Mouse (Mus musculus): ENCODE data around the gene Gm28308. TPM values are rescaled to one million over a fixed set of nuclear protein-coding genes. Genes with fewer than 3 reads are reported as not detected.

Gm28308 gene
- polyA plus RNA-seq, 1 experiment from 2014 or later, result not detected

MicroRNAs encoded within 50 kb of the gene (microRNA counts, 519-probe panel; counts per million panel counts)
- not detected for microRNA mmu-miR-196b

Small RNA genes within 50 kb of the gene (microRNA-seq; reads per million reads assigned to microRNA genes)
- 41.3 reads per million, percentile 41 among the genes with 10 or more reads in this experiment for gene Mir196b

Other genes with a start within 250 kb of the Gm28308 start
- gene Skap2, start 200.8 kb downstream of the Gm28308 start, polyA plus RNA-seq (2014; fragmentation: Nextera tagmentation; extraction: Ambion mirVana), result 33.1 and 38.6 TPM in 2 replicates
- 2.6 and 3.0 TPM in 2 replicates for gene Hoxa1, start 55.0 kb downstream of the Gm28308 start, polyA plus RNA-seq (2014; fragmentation: Nextera tagmentation; extraction: Ambion mirVana)
- 27.6 and 35.1 TPM in 2 replicates for gene Hoxa2, start 48.5 kb downstream of the Gm28308 start, polyA plus RNA-seq (2014; fragmentation: Nextera tagmentation; extraction: Ambion mirVana)
- gene 5730596B20Rik, start 35.8 kb downstream of the Gm28308 start, polyA plus RNA-seq (2014; fragmentation: Nextera tagmentation; extraction: Ambion mirVana), result 4.1 and 5.0 TPM in 2 replicates
- gene Hoxa4, start 21.6 kb downstream of the Gm28308 start, polyA plus RNA-seq (2014; fragmentation: Nextera tagmentation; extraction: Ambion mirVana), result 19.7 and 22.5 TPM in 2 replicates
- 175 and 180 TPM in 2 replicates for gene Hoxa5, start 8.8 kb downstream of the Gm28308 start, polyA plus RNA-seq (2014; fragmentation: Nextera tagmentation; extraction: Ambion mirVana)
- gene Hoxa6, start 4.6 kb downstream of the Gm28308 start, polyA plus RNA-seq (2014; fragmentation: Nextera tagmentation; extraction: Ambion mirVana), result 25.4 and 29.8 TPM in 2 replicates
- gene Hoxa3, start within 50 bp of the Gm28308 start, polyA plus RNA-seq (2014; fragmentation: Nextera tagmentation; extraction: Ambion mirVana), result 21.7 and 24.9 TPM in 2 replicates
- 18.7 and 25.2 TPM in 2 replicates for gene Hoxa7, start 8.5 kb upstream of the Gm28308 start, polyA plus RNA-seq (2014; fragmentation: Nextera tagmentation; extraction: Ambion mirVana)
- 1.5 and 2.0 TPM in 2 replicates for gene Hoxa9, start 17.8 kb upstream of the Gm28308 start, polyA plus RNA-seq (2014; fragmentation: Nextera tagmentation; extraction: Ambion mirVana)
- 0.37 TPM in 1 of 2 replicates, not detected in the other for gene Hoxa10, start 27.5 kb upstream of the Gm28308 start, polyA plus RNA-seq (2014; fragmentation: Nextera tagmentation; extraction: Ambion mirVana)
- gene Hoxa11, start 32.5 kb upstream of the Gm28308 start, polyA plus RNA-seq (2014; fragmentation: Nextera tagmentation; extraction: Ambion mirVana), result not detected in 2 replicates
- not detected in 2 replicates for gene Hoxa13, start 47.5 kb upstream of the Gm28308 start, polyA plus RNA-seq (2014; fragmentation: Nextera tagmentation; extraction: Ambion mirVana)
- 3.4 and 4.1 TPM in 2 replicates for gene Evx1, start 100.2 kb upstream of the Gm28308 start, polyA plus RNA-seq (2014; fragmentation: Nextera tagmentation; extraction: Ambion mirVana)